Mouse (Mus musculus): ENCODE results near the gene Fam131a. TPM values are rescaled to one million over a fixed set of nuclear protein-coding genes. Genes with fewer than 3 reads are reported as not detected.
A peak's percentile ranks its signal among the peaks of the same experiment; 100 is the strongest.

The Fam131a gene
- polyA plus RNA-seq, 1 experiment from 2014 or later = 54.4 TPM

GRCm38 (mm10) chr16:20735651-20736050 lies 42.6 kb downstream of the Fam131a start:
- WGBS = 85% methylated on average over 5 of the region's 5 CpGs
- Histone ChIP-seq H3K27ac (replicated peaks) (no peak overlapping the region), H3K4me2 (replicated peaks) (no peak overlapping the region), H3K9ac (replicated peaks) (no peak overlapping the region), H3K9me3 (no peaks in the 10 kb centered on the region), H3K4me1 (peaks cover 20% of the 10 kb centered on the region), H3K27me3 (peaks cover 22% of the 10 kb centered on the region), H3K36me3 (no peaks in the 10 kb centered on the region), H3K4me3 (no peak overlapping the region)
- ATAC-seq (replicated peaks) = no peak

- Histone ChIP-seq H3K9me3 (no peaks in the 10 kb centered on the region), H3K9ac (replicated peaks) (no peak overlapping the region), H3K27ac (replicated peaks) (no peak overlapping the region), H3K4me1 (peaks cover 20% of the 10 kb centered on the region), H3K27me3 (peaks cover 22% of the 10 kb centered on the region), H3K4me2 (replicated peaks) (no peak overlapping the region), H3K4me3 (no peak overlapping the region), H3K36me3 (no peaks in the 10 kb centered on the region)
- WGBS = 83% methylated on average over 7 of the region's 7 CpGs
- no peak for ATAC-seq (replicated peaks)
Measured at GRCm38 (mm10) chr16:20736168-20736567, 43.1 kb downstream of the Fam131a start.

GRCm38 (mm10) chr16:20736823-20737222 lies 43.8 kb downstream of the Fam131a start:
- no peaks in the 10 kb centered on the region for H3K9me3 ChIP-seq
- no peak overlapping the region for H3K27ac ChIP-seq (replicated peaks)
- no peaks in the 10 kb centered on the region for H3K36me3 ChIP-seq
- H3K4me3 ChIP-seq = no peak overlapping the region
- H3K4me1 ChIP-seq = peaks cover 20% of the 10 kb centered on the region
- ATAC-seq (replicated peaks) = no peak
- no peak overlapping the region for H3K4me2 ChIP-seq (replicated peaks)
- no peak overlapping the region for H3K9ac ChIP-seq (replicated peaks)
- peaks cover 22% of the 10 kb centered on the region for H3K27me3 ChIP-seq
- WGBS = 89% methylated on average over 5 of the region's 5 CpGs

GRCm38 (mm10) chr16:20739845-20740244 lies 46.8 kb downstream of the Fam131a start:
- no peaks in the 10 kb centered on the region for H3K4me1 ChIP-seq
- H3K27ac ChIP-seq (replicated peaks) = no peak overlapping the region
- H3K36me3 ChIP-seq = no peaks in the 10 kb centered on the region
- H3K27me3 ChIP-seq = peaks cover 9% of the 10 kb centered on the region
- H3K4me3 ChIP-seq = no peak overlapping the region
- no peak overlapping the region for H3K9ac ChIP-seq (replicated peaks)
- no peaks in the 10 kb centered on the region for H3K9me3 ChIP-seq
- ATAC-seq (replicated peaks) = no peak
- 92% methylated on average over 9 of the region's 9 CpGs for WGBS
- no peak overlapping the region for H3K4me2 ChIP-seq (replicated peaks)

GRCm38 (mm10) chr16:20746641-20747040 lies 53.6 kb downstream of the Fam131a start:
- WGBS = 39% methylated on average over 6 of the region's 6 CpGs
- peak overlapping the region; percentile 29; the same call in 1 of the 2 replicates for H3K27ac ChIP-seq (replicated peaks)
- no peaks in the 10 kb centered on the region for H3K36me3 ChIP-seq
- H3K9ac ChIP-seq (replicated peaks) = no peak overlapping the region
- ATAC-seq (replicated peaks) = peak; percentile 91
- no peak overlapping the region for H3K4me3 ChIP-seq
- peaks cover 10% of the 10 kb centered on the region for H3K4me1 ChIP-seq
- H3K9me3 ChIP-seq = no peaks in the 10 kb centered on the region
- H3K4me2 ChIP-seq (replicated peaks) = no peak overlapping the region
- no peaks in the 10 kb centered on the region for H3K27me3 ChIP-seq

GRCm38 (mm10) chr16:20750518-20750917 lies 57.5 kb downstream of the Fam131a start:
- 53% methylated on average over 8 of the region's 8 CpGs for WGBS
- Histone ChIP-seq H3K36me3 (no peaks in the 10 kb centered on the region), H3K9me3 (no peaks in the 10 kb centered on the region), H3K4me2 (replicated peaks) (no peak overlapping the region), H3K4me1 (peaks cover 10% of the 10 kb centered on the region), H3K4me3 (no peak overlapping the region), H3K27ac (replicated peaks) (no peak overlapping the region), H3K27me3 (no peaks in the 10 kb centered on the region), H3K9ac (replicated peaks) (no peak overlapping the region)
- ATAC-seq (replicated peaks) = no peak

Other genes starting within 250 kb of the Fam131a start
- 96.8 and 98.9 TPM in 2 replicates for gene Eif2b5, start 194.4 kb upstream of the Fam131a start, polyA plus RNA-seq (2015; fragmentation: Nextera tagmentation; extraction: Ambion mirVana)
- 33.3 and 33.7 TPM in 2 replicates for gene Dvl3, start 176.3 kb upstream of the Fam131a start, polyA plus RNA-seq (2015; fragmentation: Nextera tagmentation; extraction: Ambion mirVana)
- 1,124 and 1,145 TPM in 2 replicates for gene Ap2m1, start 157.8 kb upstream of the Fam131a start, polyA plus RNA-seq (2015; fragmentation: Nextera tagmentation; extraction: Ambion mirVana)
- gene Abcf3, start 144.7 kb upstream of the Fam131a start, polyA plus RNA-seq (2015; fragmentation: Nextera tagmentation; extraction: Ambion mirVana) = 74.0 and 74.5 TPM in 2 replicates
- gene Vwa5b2, start 103.8 kb upstream of the Fam131a start, polyA plus RNA-seq (2015; fragmentation: Nextera tagmentation; extraction: Ambion mirVana) = 4.3 and 5.3 TPM in 2 replicates
- 16.3 and 18.9 TPM in 2 replicates for gene Eef1akmt4, start 81.6 kb upstream of the Fam131a start, polyA plus RNA-seq (2015; fragmentation: Nextera tagmentation; extraction: Ambion mirVana)
- gene Gm49333, start 81.6 kb upstream of the Fam131a start, polyA plus RNA-seq (2015; fragmentation: Nextera tagmentation; extraction: Ambion mirVana) = not detected in 2 replicates
- gene Alg3, start 81.5 kb upstream of the Fam131a start, polyA plus RNA-seq (2015; fragmentation: Nextera tagmentation; extraction: Ambion mirVana) = 30.5 and 34.0 TPM in 2 replicates
- 19.2 and 20.9 TPM in 2 replicates for gene Camk2n2, start 72.0 kb upstream of the Fam131a start, polyA plus RNA-seq (2015; fragmentation: Nextera tagmentation; extraction: Ambion mirVana)
- 11.9 and 12.7 TPM in 2 replicates for gene Ece2, start 63.4 kb upstream of the Fam131a start, polyA plus RNA-seq (2015; fragmentation: Nextera tagmentation; extraction: Ambion mirVana)
- 379 and 388 TPM in 2 replicates for gene Psmd2, start 41.6 kb upstream of the Fam131a start, polyA plus RNA-seq (2015; fragmentation: Nextera tagmentation; extraction: Ambion mirVana)
- 137 and 140 TPM in 2 replicates for gene Eif4g1, start 24.9 kb upstream of the Fam131a start, polyA plus RNA-seq (2015; fragmentation: Nextera tagmentation; extraction: Ambion mirVana)
- 86.4 and 96.1 TPM in 2 replicates for gene Polr2h, start 24.4 kb downstream of the Fam131a start, polyA plus RNA-seq (2015; fragmentation: Nextera tagmentation; extraction: Ambion mirVana)
- gene Clcn2, start 24.5 kb downstream of the Fam131a start, polyA plus RNA-seq (2015; fragmentation: Nextera tagmentation; extraction: Ambion mirVana) = 19.2 and 19.8 TPM in 2 replicates
- gene Chrd, start 39.9 kb downstream of the Fam131a start, polyA plus RNA-seq (2015; fragmentation: Nextera tagmentation; extraction: Ambion mirVana) = 3.5 and 3.7 TPM in 2 replicates
- 0.80 and 0.91 TPM in 2 replicates for gene Thpo, start 41.3 kb downstream of the Fam131a start, polyA plus RNA-seq (2015; fragmentation: Nextera tagmentation; extraction: Ambion mirVana)